Mouse (Mus musculus): ENCODE data around the gene I0C0044D17Rik. TPM values are rescaled to one million over a fixed set of nuclear protein-coding genes. Genes with fewer than 3 reads are reported as not detected.

Gene I0C0044D17Rik
- polyA plus RNA-seq, 1 experiment from 2014 or later: not detected

DNA sequence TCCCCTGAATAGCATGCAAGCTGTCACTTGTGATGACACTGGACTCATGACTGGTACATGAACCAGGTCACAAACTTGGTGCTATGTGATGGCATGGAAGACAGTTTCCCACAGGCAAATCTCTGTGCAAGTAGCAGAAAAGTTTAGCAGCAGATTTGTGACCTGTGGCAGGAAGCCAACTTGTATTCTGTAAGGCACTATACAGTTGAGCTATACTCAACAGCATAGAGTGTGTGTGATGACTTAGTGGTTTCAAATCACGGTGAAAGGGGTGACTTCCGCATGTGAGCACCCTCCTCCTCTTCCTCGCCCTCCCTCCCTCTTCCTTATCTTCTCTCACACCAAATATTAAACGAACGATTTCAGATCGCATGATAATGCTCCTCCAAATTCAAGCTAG lies 46.2 kb downstream of the I0C0044D17Rik start:
- Histone ChIP-seq H3K4me3 (ENCODE audit: low read depth, low read length) (no peak overlapping the region), H3K27ac (ENCODE audit: low read depth, low read length) (no peak overlapping the region), H3K36me3 (ENCODE audit: control insufficient read depth, insufficient read depth, low read length) (no peaks in the 10 kb centered on the region), H3K9me3 (replicated peaks; ENCODE audit: control insufficient read depth, low read length) (no peaks in the 10 kb centered on the region), H3K27me3 (ENCODE audit: control insufficient read depth, insufficient read depth, low read length) (0 out of 2 replicates have a peak, but pooled peaks cover 9% of the 10 kb centered on the region), H3K4me2 (no peak overlapping the region), H3K4me1 (ENCODE audit: control insufficient read depth, insufficient read depth, low read length) (peaks cover 19% of the 10 kb centered on the region), H3K9ac (ENCODE audit: low read depth, low read length) (no peak overlapping the region)
- WGBS (ENCODE audit: insufficient replicate concordance): 58% methylated on average over 6 of the region's 6 CpGs
- ATAC-seq (replicated peaks; ENCODE audit: insufficient number of reproducible peaks, low FRiP score, low TSS enrichment): no peak

- Histone ChIP-seq H3K4me2 (no peak overlapping the region), H3K9ac (ENCODE audit: low read depth, low read length) (no peak overlapping the region), H3K27me3 (ENCODE audit: control insufficient read depth, insufficient read depth, low read length) (0 out of 2 replicates have a peak, but pooled peaks cover 9% of the 10 kb centered on the region), H3K36me3 (ENCODE audit: control insufficient read depth, insufficient read depth, low read length) (no peaks in the 10 kb centered on the region), H3K4me3 (ENCODE audit: low read depth, low read length) (no peak overlapping the region), H3K27ac (ENCODE audit: low read depth, low read length) (no peak overlapping the region), H3K9me3 (replicated peaks; ENCODE audit: control insufficient read depth, low read length) (no peaks in the 10 kb centered on the region), H3K4me1 (ENCODE audit: control insufficient read depth, insufficient read depth, low read length) (peaks cover 19% of the 10 kb centered on the region)
- WGBS (ENCODE audit: insufficient replicate concordance): 76% methylated on average over 10 of the region's 10 CpGs
- no peak for ATAC-seq (replicated peaks; ENCODE audit: insufficient number of reproducible peaks, low FRiP score, low TSS enrichment)
Observed at GRCm38 (mm10) chr4:98776721-98777427, 46.8 kb downstream of the I0C0044D17Rik start.

DNA sequence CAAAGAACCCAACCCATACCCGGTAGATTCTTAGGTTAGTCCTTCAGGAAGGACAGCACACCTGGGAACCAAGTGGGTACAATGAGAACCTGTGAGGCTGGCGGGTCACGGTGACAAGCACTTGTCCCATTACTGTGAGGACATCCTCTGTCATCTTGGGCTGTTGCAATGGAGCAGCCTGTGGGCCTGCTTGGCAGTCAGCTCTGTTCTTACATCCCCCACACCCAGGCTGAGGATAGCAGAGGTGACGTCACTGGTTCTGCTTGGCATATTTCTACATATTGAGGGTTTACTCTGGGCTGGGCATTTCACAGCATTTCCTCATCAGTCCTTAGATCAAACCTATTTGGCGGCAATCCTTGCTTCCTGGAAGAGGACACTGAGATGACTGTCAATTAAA lies 49.9 kb downstream of the I0C0044D17Rik start:
- H3K27ac ChIP-seq (ENCODE audit: low read depth, low read length): no peak overlapping the region
- 81% methylated on average over 5 of the region's 5 CpGs for WGBS (ENCODE audit: insufficient replicate concordance)
- H3K27me3 ChIP-seq (ENCODE audit: control insufficient read depth, insufficient read depth, low read length): no peaks in the 10 kb centered on the region
- no peak for ATAC-seq (replicated peaks; ENCODE audit: insufficient number of reproducible peaks, low FRiP score, low TSS enrichment)
- no peaks in the 10 kb centered on the region for H3K9me3 ChIP-seq (replicated peaks; ENCODE audit: control insufficient read depth, low read length)
- H3K36me3 ChIP-seq (ENCODE audit: control insufficient read depth, insufficient read depth, low read length): no peaks in the 10 kb centered on the region
- peaks cover 16% of the 10 kb centered on the region for H3K4me1 ChIP-seq (ENCODE audit: control insufficient read depth, insufficient read depth, low read length)
- no peak overlapping the region for H3K4me3 ChIP-seq (ENCODE audit: low read depth, low read length)
- H3K4me2 ChIP-seq: no peak overlapping the region
- H3K9ac ChIP-seq (ENCODE audit: low read depth, low read length): no peak overlapping the region

Other genes starting within 250 kb of the I0C0044D17Rik start
- gene L1td1, start 97.1 kb downstream of the I0C0044D17Rik start, polyA plus RNA-seq (2014; fragmentation: Nextera tagmentation; extraction: Ambion mirVana): 0.10 and 0.26 TPM in 2 replicates
- gene Kank4, start 6.3 kb downstream of the I0C0044D17Rik start, polyA plus RNA-seq (2014; fragmentation: Nextera tagmentation; extraction: Ambion mirVana): 0.72 and 1.1 TPM in 2 replicates
- 54.4 and 55.8 TPM in 2 replicates for gene Usp1, start 100.0 kb upstream of the I0C0044D17Rik start, polyA plus RNA-seq (2014; fragmentation: Nextera tagmentation; extraction: Ambion mirVana)
- gene Angptl3, start 207.1 kb upstream of the I0C0044D17Rik start, polyA plus RNA-seq (2014; fragmentation: Nextera tagmentation; extraction: Ambion mirVana): 0.49 and 1.0 TPM in 2 replicates